Mouse (Mus musculus): ENCODE data around the gene Fads3. TPM values are rescaled to one million over a fixed set of nuclear protein-coding genes. Genes with fewer than 3 reads are reported as not detected.

The Fads3 gene
- total RNA-seq, 1 experiment from 2014 or later, result not detected

GRCm38 (mm10) chr19:10017637-10018526, 23.5 kb upstream of the Fads3 start:
- peak; percentile 31; the same call in 1 of the 2 replicates for ATAC-seq (ENCODE audit: extremely low read depth, insufficient number of reproducible peaks, low FRiP score, poor library complexity, severe bottlenecking)

- ATAC-seq (ENCODE audit: extremely low read depth, insufficient number of reproducible peaks, low FRiP score, poor library complexity, severe bottlenecking), result no peak
These were observed 22.9 kb upstream of the Fads3 start for GRCm38 (mm10) chr19:10018527-10018818.

GRCm38 (mm10) chr19:10019214-10019760, 22.1 kb upstream of the Fads3 start:
- ATAC-seq (ENCODE audit: extremely low read depth, insufficient number of reproducible peaks, low FRiP score, poor library complexity, severe bottlenecking), result no peak

- ATAC-seq (ENCODE audit: extremely low read depth, insufficient number of reproducible peaks, low FRiP score, poor library complexity, severe bottlenecking), result no peak
These were observed 19.4 kb upstream of the Fads3 start for GRCm38 (mm10) chr19:10021981-10022380.

- no peak for ATAC-seq (ENCODE audit: extremely low read depth, insufficient number of reproducible peaks, low FRiP score, poor library complexity, severe bottlenecking)
These were observed 18.7 kb upstream of the Fads3 start for GRCm38 (mm10) chr19:10022414-10023303.

GRCm38 (mm10) chr19:10023304-10023758, 18.0 kb upstream of the Fads3 start:
- no peak for ATAC-seq (ENCODE audit: extremely low read depth, insufficient number of reproducible peaks, low FRiP score, poor library complexity, severe bottlenecking)

GRCm38 (mm10) chr19:10025169-10025875, 16.0 kb upstream of the Fads3 start:
- ATAC-seq (ENCODE audit: extremely low read depth, insufficient number of reproducible peaks, low FRiP score, poor library complexity, severe bottlenecking), result no peak

- no peak for ATAC-seq (ENCODE audit: extremely low read depth, insufficient number of reproducible peaks, low FRiP score, poor library complexity, severe bottlenecking)
These were observed 11.6 kb upstream of the Fads3 start for GRCm38 (mm10) chr19:10029746-10030145.

- ATAC-seq (ENCODE audit: extremely low read depth, insufficient number of reproducible peaks, low FRiP score, poor library complexity, severe bottlenecking), result peak; percentile 57
These were observed 8.0 kb upstream of the Fads3 start for GRCm38 (mm10) chr19:10033211-10033973.

GRCm38 (mm10) chr19:10034356-10034755, 7.0 kb upstream of the Fads3 start:
- no peak for ATAC-seq (ENCODE audit: extremely low read depth, insufficient number of reproducible peaks, low FRiP score, poor library complexity, severe bottlenecking)

- ATAC-seq (ENCODE audit: extremely low read depth, insufficient number of reproducible peaks, low FRiP score, poor library complexity, severe bottlenecking), result peak; percentile 63
These were observed 6.5 kb upstream of the Fads3 start for GRCm38 (mm10) chr19:10034785-10035447.

- no peak for ATAC-seq (ENCODE audit: extremely low read depth, insufficient number of reproducible peaks, low FRiP score, poor library complexity, severe bottlenecking)
These were observed 3.8 kb upstream of the Fads3 start for GRCm38 (mm10) chr19:10037534-10037933.

GRCm38 (mm10) chr19:10038364-10038763, 3.0 kb upstream of the Fads3 start:
- ATAC-seq (ENCODE audit: extremely low read depth, insufficient number of reproducible peaks, low FRiP score, poor library complexity, severe bottlenecking), result no peak

- no peak for ATAC-seq (ENCODE audit: extremely low read depth, insufficient number of reproducible peaks, low FRiP score, poor library complexity, severe bottlenecking)
These were observed 2.5 kb upstream of the Fads3 start for GRCm38 (mm10) chr19:10038910-10039309.

GRCm38 (mm10) chr19:10039615-10040014, 1.8 kb upstream of the Fads3 start:
- no peak for ATAC-seq (ENCODE audit: extremely low read depth, insufficient number of reproducible peaks, low FRiP score, poor library complexity, severe bottlenecking)

GRCm38 (mm10) chr19:10040866-10041387, 442 bp upstream of the Fads3 start:
- no peak for ATAC-seq (ENCODE audit: extremely low read depth, insufficient number of reproducible peaks, low FRiP score, poor library complexity, severe bottlenecking)

GRCm38 (mm10) chr19:10042232-10042631, 863 bp downstream of the Fads3 start:
- no peak for ATAC-seq (ENCODE audit: extremely low read depth, insufficient number of reproducible peaks, low FRiP score, poor library complexity, severe bottlenecking)

GRCm38 (mm10) chr19:10042816-10043215, 1.4 kb downstream of the Fads3 start:
- no peak for ATAC-seq (ENCODE audit: extremely low read depth, insufficient number of reproducible peaks, low FRiP score, poor library complexity, severe bottlenecking)

All from neutrophil, adult 5-6 weeks (primary cell).